In genomic region chr13:77878120-77878519, GRCm38 (mm10) we compare ENCODE assay signal across 13 mouse cellular contexts.
"Had no signal": no experiment of that assay in that cellular context is flagged by ENCODE, and none has a peak within 500 bp of the region (broad histone marks: within the 10 kb centered on the region; RNA-seq: fewer than 3 reads in every experiment).

No protein-coding gene starts in this region.

- DNase-seq: kidney, adult 8-10 months; kidney, postnatal 25 days; liver; liver, embryonic 13.5 days; liver, postnatal 0 days; retina, postnatal 1 day; right cerebral cortex, postnatal 4 days; spleen, adult 18-20 months; thymus, adult 18-20 months; thymus, postnatal 14 days had no signal

- H3K4me2 ChIP-seq: limb, embryonic 12.5 days; liver, embryonic 13.5 days; lung, embryonic 15.5 days; neural tube, embryonic 13.5 days had no signal

- H3K27me3 ChIP-seq: limb, embryonic 12.5 days; liver, embryonic 13.5 days; lung, embryonic 15.5 days; neural tube, embryonic 13.5 days had no signal

- H3K27ac ChIP-seq: limb, embryonic 12.5 days; liver, embryonic 13.5 days; lung, embryonic 15.5 days; neural tube, embryonic 13.5 days had no signal

- H3K9ac ChIP-seq: limb, embryonic 12.5 days; liver, embryonic 13.5 days; liver, postnatal 0 days; lung, embryonic 15.5 days; neural tube, embryonic 13.5 days had no signal

- H3K4me3 ChIP-seq: limb, embryonic 12.5 days; liver, embryonic 13.5 days; lung, embryonic 15.5 days; neural tube, embryonic 13.5 days had no signal

- H3K9me3 ChIP-seq: limb, embryonic 12.5 days; liver, embryonic 13.5 days; lung, embryonic 15.5 days; neural tube, embryonic 13.5 days had no signal

- H3K36me3 ChIP-seq: limb, embryonic 12.5 days; liver, embryonic 13.5 days; lung, embryonic 15.5 days; neural tube, embryonic 13.5 days had no signal

- H3K4me1 ChIP-seq: limb, embryonic 12.5 days; liver, embryonic 13.5 days; lung, embryonic 15.5 days; neural tube, embryonic 13.5 days had no signal

- ATAC-seq: liver, postnatal 0 days had no signal
